ENCODE assay signal across 21 mouse cellular contexts in genomic region chr13:20539631-20540030, GRCm38 (mm10).
"Had no signal": no experiment of that assay in that cellular context is flagged by ENCODE, and none has a peak within 500 bp of the region (broad histone marks: within the 10 kb centered on the region; RNA-seq: fewer than 3 reads in every experiment).

No protein-coding gene starts in this region.

- H3K27me3 ChIP-seq: kidney, embryonic 15.5 days; limb, embryonic 13.5 days; liver, embryonic 12.5 days; liver, embryonic 15.5 days; lung, embryonic 15.5 days; megakaryocyte, embryonic 14.5 days; midbrain, embryonic 13.5 days had no signal

- H3K27ac ChIP-seq: kidney, embryonic 15.5 days; limb, embryonic 10.5 days; limb, embryonic 13.5 days; liver, embryonic 12.5 days; liver, embryonic 15.5 days; lung, embryonic 15.5 days; midbrain, embryonic 10.5 days; midbrain, embryonic 13.5 days had no signal

- ATAC-seq: liver, embryonic 12.5 days; midbrain, embryonic 13.5 days; midbrain, embryonic 16.5 days had no signal

- H3K9me3 ChIP-seq: kidney, embryonic 15.5 days; limb, embryonic 10.5 days; limb, embryonic 13.5 days; liver, embryonic 12.5 days; liver, embryonic 15.5 days; lung, embryonic 15.5 days; megakaryocyte, embryonic 14.5 days; midbrain, embryonic 10.5 days; midbrain, embryonic 13.5 days had no signal

- H3K4me3 ChIP-seq: kidney, embryonic 15.5 days; limb, embryonic 10.5 days; limb, embryonic 13.5 days; liver, embryonic 12.5 days; liver, embryonic 15.5 days; lung, embryonic 15.5 days; megakaryocyte, embryonic 14.5 days; midbrain, embryonic 10.5 days; midbrain, embryonic 13.5 days; myocyte had no signal

- H3K4me2 ChIP-seq: kidney, embryonic 15.5 days; limb, embryonic 13.5 days; liver, embryonic 12.5 days; liver, embryonic 15.5 days; lung, embryonic 15.5 days; midbrain, embryonic 13.5 days had no signal

- H3K4me1 ChIP-seq: kidney, embryonic 15.5 days; limb, embryonic 10.5 days; limb, embryonic 13.5 days; liver, embryonic 12.5 days; liver, embryonic 15.5 days; midbrain, embryonic 10.5 days had no signal

- DNase-seq: kidney, postnatal 10 days; kidney, postnatal 36 days; layer of hippocampus, postnatal 36 days; liver; lung, adult 18-20 months; lung, postnatal 10 days; lung, postnatal 36 days; thymus, adult 18-20 months; thymus, postnatal 14 days; thymus, postnatal 4 days had no signal

- H3K36me3 ChIP-seq: kidney, embryonic 15.5 days; limb, embryonic 10.5 days; limb, embryonic 13.5 days; liver, embryonic 12.5 days; liver, embryonic 15.5 days; lung, embryonic 15.5 days; midbrain, embryonic 10.5 days; midbrain, embryonic 13.5 days had no signal

- H3K9ac ChIP-seq: kidney, embryonic 15.5 days; limb, embryonic 13.5 days; liver, embryonic 12.5 days; liver, embryonic 15.5 days; lung, embryonic 15.5 days; midbrain, embryonic 13.5 days had no signal
